10 mouse cellular contexts compared by ENCODE assay signal in genomic region chr13:93787647-93788046, GRCm38 (mm10). TPM values are rescaled to one million over a fixed set of nuclear protein-coding genes. Genes with fewer than 3 reads are reported as not detected.
DNase-seq lines count a peak whose midpoint lies in the region; ATAC-seq and TF ChIP-seq lines count a peak whose summit lies in the region.
"Had no signal": no experiment of that assay in that cellular context is flagged by ENCODE, and none has a peak within 500 bp of the region (broad histone marks: within the 10 kb centered on the region; RNA-seq: fewer than 3 reads in every experiment).

No protein-coding gene starts in this region.

- no peaks in the 10 kb centered on the region for H3K36me3 ChIP-seq in heart, embryonic 10.5 days
- no peaks in the 10 kb centered on the region for H3K36me3 ChIP-seq in lung, embryonic 14.5 days (ENCODE audit: insufficient read depth)
- no peaks in the 10 kb centered on the region for H3K36me3 ChIP-seq in intestine, embryonic 16.5 days (ENCODE audit: control insufficient read depth, insufficient read depth, low read length)

- H3K27ac ChIP-seq in heart, embryonic 10.5 days, result no peak overlapping the region
- no peak overlapping the region for H3K27ac ChIP-seq in lung, embryonic 14.5 days (ENCODE audit: low read depth)
- H3K27ac ChIP-seq in intestine, embryonic 16.5 days (ENCODE audit: low read length), result no peak overlapping the region
- H3K27ac ChIP-seq: heart, adult 2 months had no signal

- peak; percentile 68; the same call in 1 of the 2 replicates for ATAC-seq in lung, embryonic 14.5 days (ENCODE audit: insufficient read depth)
- ATAC-seq in erythroblast, adult 5-6 weeks (replicated peaks; ENCODE audit: low FRiP score, poor library complexity, severe bottlenecking), result no peak
- no peak for ATAC-seq in intestine, embryonic 16.5 days

- H3K27me3 ChIP-seq in heart, embryonic 10.5 days (ENCODE audit: insufficient read depth, poor library complexity, severe bottlenecking), result no peaks in the 10 kb centered on the region
- H3K27me3 ChIP-seq in lung, embryonic 14.5 days (ENCODE audit: insufficient read depth, low read length), result no peaks in the 10 kb centered on the region
- no peaks in the 10 kb centered on the region for H3K27me3 ChIP-seq in intestine, embryonic 16.5 days (replicated peaks; ENCODE audit: control insufficient read depth, insufficient read depth, low read length)
- H3K27me3 ChIP-seq: CH12.LX had no signal

- DNase-seq in heart, adult 11 months, result peak; percentile 86
- DNase-seq in heart, embryonic 10.5 days (ENCODE audit: low spot score), result no peak
- peak; percentile 91 for DNase-seq in lung, embryonic 14.5 days
- DNase-seq in lung, postnatal 36 days, result no peak
- peak; percentile 64 for DNase-seq in cerebellum, adult 11-12 months
- peak; percentile 70 for DNase-seq in layer of hippocampus, adult 9-11 months
- DNase-seq: heart, adult 2 months had no signal

- H3K4me2 ChIP-seq in lung, embryonic 14.5 days, result no peak overlapping the region
- H3K4me2 ChIP-seq in intestine, embryonic 16.5 days (ENCODE audit: low read depth, low read length), result no peak overlapping the region

- no peak for TF ChIP-seq CTCF in lung, embryonic 14.5 days (IDR thresholded peaks at IDR 0.05; ENCODE audit: low read depth)

- H3K9me3 ChIP-seq in heart, embryonic 10.5 days, result no peaks in the 10 kb centered on the region
- no peaks in the 10 kb centered on the region for H3K9me3 ChIP-seq in lung, embryonic 14.5 days (ENCODE audit: low read depth, low read length)
- H3K9me3 ChIP-seq in intestine, embryonic 16.5 days (ENCODE audit: control insufficient read depth, low read length), result no peaks in the 10 kb centered on the region

- H3K4me1 ChIP-seq in heart, embryonic 10.5 days, result no peaks in the 10 kb centered on the region
- peaks cover 9% of the 10 kb centered on the region; the same call in 1 of the 2 replicates for H3K4me1 ChIP-seq in lung, embryonic 14.5 days (ENCODE audit: insufficient read depth)
- peaks cover 3% of the 10 kb centered on the region; the same call in 1 of the 2 replicates for H3K4me1 ChIP-seq in intestine, embryonic 16.5 days (ENCODE audit: control insufficient read depth, insufficient read depth, low read length)

- no peak overlapping the region for H3K9ac ChIP-seq in lung, embryonic 14.5 days
- no peak overlapping the region for H3K9ac ChIP-seq in intestine, embryonic 16.5 days (ENCODE audit: low read depth, low read length)

- WGBS in heart, embryonic 10.5 days, result 77% methylated on average over 8 of the region's 8 CpGs
- 34% methylated on average over 8 of the region's 8 CpGs for WGBS in lung, embryonic 14.5 days
- WGBS in intestine, embryonic 16.5 days, result 57% methylated on average over 8 of the region's 8 CpGs

- H3K4me3 ChIP-seq in heart, embryonic 10.5 days, result no peak overlapping the region
- H3K4me3 ChIP-seq in lung, embryonic 14.5 days (ENCODE audit: low read depth, low read length), result no peak overlapping the region
- no peak overlapping the region for H3K4me3 ChIP-seq in intestine, embryonic 16.5 days (ENCODE audit: low read length)
- H3K4me3 ChIP-seq: heart, adult 2 months had no signal

RNA-seq across cellular contexts. Expression of gene Arsb, which starts 16.2 kb away (rescaled TPM):
- 6.3 and 6.8 TPM in 2 replicates for polyA plus RNA-seq in heart, embryonic 10.5 days (2016; fragmentation: Nextera tagmentation; extraction: Ambion mirVana)
- polyA plus RNA-seq in lung, embryonic 14.5 days (2014; fragmentation: Nextera tagmentation; extraction: Ambion mirVana), result 20.3 and 21.2 TPM in 2 replicates
- total RNA-seq in erythroblast, adult 5-6 weeks (2015; ENCODE audit: low replicate concordance), result 41.9 and 43.3 TPM in 2 replicates
- total RNA-seq in erythroblast, adult 5-6 weeks (2017; ENCODE audit: low replicate concordance), result 7.8 and 8.7 TPM in 2 replicates
- polyA plus RNA-seq in intestine, embryonic 16.5 days (2015; fragmentation: Nextera tagmentation; extraction: Ambion mirVana), result 11.2 and 11.4 TPM in 2 replicates

Comparison
In these comparisons a context has a peak if more than half of its experiments do, and no peak if none do; other contexts are left out.
1. DNase-seq: peak in heart, adult 11 months (single experiment), lung, embryonic 14.5 days (single experiment), cerebellum, adult 11-12 months (single experiment) and layer of hippocampus, adult 9-11 months (single experiment); none in heart, embryonic 10.5 days (single experiment) and lung, postnatal 36 days (single experiment).